Mouse (Mus musculus): ENCODE data around the gene Laptm5. TPM values are rescaled to one million over a fixed set of nuclear protein-coding genes. Genes with fewer than 3 reads are reported as not detected.

Gene Laptm5
- 17.1 TPM for polyA plus RNA-seq (2014; fragmentation: Illumina TruSeq; extraction: RNeasy Lipid Tissue Mini Kit (QIAGEN cat#74804); ENCODE audit: low read depth, low replicate concordance)

GRCm38 (mm10) chr4:130913077-130913476 lies at the start of gene Laptm5:
Laptm5 (plus strand) TSS chr4:130913125.

GRCm38 (mm10) chr4:130944112-130944511 lies 31.2 kb downstream of the Laptm5 start, which contains the start of gene Matn1:
Matn1 (plus strand) TSS chr4:130944385.

Other genes starting within 250 kb of the Laptm5 start
- gene Pum1, start 249.8 kb upstream of the Laptm5 start, polyA plus RNA-seq (2014; fragmentation: Illumina TruSeq; extraction: RNeasy Lipid Tissue Mini Kit (QIAGEN cat#74804); ENCODE audit: low read depth, low replicate concordance) = 28.8 TPM
- gene Sdc3, start 120.6 kb upstream of the Laptm5 start, polyA plus RNA-seq (2014; fragmentation: Illumina TruSeq; extraction: RNeasy Lipid Tissue Mini Kit (QIAGEN cat#74804); ENCODE audit: low read depth, low replicate concordance) = 29.2 TPM
- not detected for gene Matn1, start 31.3 kb downstream of the Laptm5 start, polyA plus RNA-seq (2014; fragmentation: Illumina TruSeq; extraction: RNeasy Lipid Tissue Mini Kit (QIAGEN cat#74804); ENCODE audit: low read depth, low replicate concordance)